Mouse (Mus musculus): ENCODE measurements around the gene Megf6. TPM values are rescaled to one million over a fixed set of nuclear protein-coding genes. Genes with fewer than 3 reads are reported as not detected.

Gene Megf6
- total RNA-seq, 2 experiments from 2014 or later: not detected

GRCm38 (mm10) chr4:154157970-154158662, 12.4 kb upstream of the Megf6 start:
- ATAC-seq (replicated peaks; ENCODE audit: low FRiP score, poor library complexity, severe bottlenecking): no peak

- ATAC-seq (replicated peaks; ENCODE audit: low FRiP score, poor library complexity, severe bottlenecking): peak; percentile 48
Observed at GRCm38 (mm10) chr4:154159002-154159401, 11.5 kb upstream of the Megf6 start.

DNA sequence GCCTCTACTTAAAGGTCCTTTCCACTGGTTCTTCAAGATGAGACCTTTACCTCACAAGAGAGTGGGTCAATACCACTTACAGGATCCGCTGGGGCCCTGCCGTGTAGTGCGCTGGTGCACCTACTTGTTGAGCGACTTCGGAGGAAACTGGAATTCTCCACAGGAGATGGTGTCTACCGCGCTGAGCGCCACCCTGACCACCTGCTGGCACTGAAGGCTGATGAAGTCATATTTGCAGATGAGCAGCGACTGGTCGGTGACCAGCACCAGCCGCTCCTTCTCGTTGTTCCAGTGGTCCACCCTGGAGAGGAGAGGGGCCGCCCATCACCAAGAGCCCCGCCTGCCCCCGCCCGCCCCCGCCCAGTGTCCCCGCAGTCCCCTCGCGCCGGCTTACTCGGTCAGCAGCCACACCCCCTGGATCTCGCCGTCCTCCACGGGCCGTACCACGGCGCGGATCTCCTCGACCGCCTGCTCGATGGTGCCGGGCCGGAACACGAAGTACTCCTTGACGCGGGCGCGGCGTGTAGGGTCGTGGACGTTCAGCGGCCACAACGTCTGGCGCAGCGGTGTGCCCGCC, 10.5 kb upstream of the Megf6 start:
- peak; percentile 5; the same call in 1 of the 2 replicates for ATAC-seq (replicated peaks; ENCODE audit: low FRiP score, poor library complexity, severe bottlenecking)

DNA sequence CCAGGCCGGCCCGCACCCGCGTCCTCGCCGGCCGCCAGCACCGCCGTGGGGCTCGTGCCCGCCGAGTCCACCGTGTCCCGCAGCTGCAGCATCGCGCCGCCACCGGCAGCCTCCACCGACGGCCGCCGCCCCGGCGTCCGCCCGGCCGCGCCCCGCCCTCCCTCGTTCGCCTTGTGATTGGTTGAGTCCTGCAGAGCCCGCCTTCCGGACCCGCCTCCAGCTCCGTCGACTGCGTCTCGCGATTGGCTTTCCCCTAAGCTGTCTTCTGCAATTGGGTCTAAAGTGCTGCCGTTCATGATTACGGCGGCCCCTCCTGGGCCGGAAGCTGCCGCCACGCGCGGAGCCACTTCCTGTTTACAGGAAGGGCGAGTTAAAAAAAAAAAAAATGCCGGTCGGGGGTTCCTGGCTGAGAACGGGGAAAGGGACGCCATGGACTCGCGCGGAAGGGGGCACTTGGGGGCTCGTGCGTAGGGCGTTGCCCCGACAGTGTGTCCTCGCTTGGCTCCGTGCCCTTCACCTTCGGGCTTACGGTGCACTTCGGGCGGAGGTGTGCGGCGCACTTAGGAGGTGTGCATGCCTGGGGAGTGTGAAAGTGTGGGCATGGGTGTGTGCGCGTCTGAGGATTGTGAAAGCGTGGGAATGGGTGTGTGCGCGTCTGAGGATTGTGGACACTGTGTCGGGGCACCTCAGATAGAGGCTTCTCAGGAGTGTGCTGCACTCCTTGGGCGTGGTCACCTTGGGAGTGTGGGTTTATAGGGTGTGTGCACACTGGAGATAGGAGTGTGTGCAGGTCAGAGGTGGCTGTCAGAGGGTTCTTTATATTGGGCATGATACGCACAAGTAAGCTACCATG, 9.8 kb upstream of the Megf6 start, which contains the start of gene Tprgl:
Tprgl (minus strand) TSS at position 129 of the 853 bp plus-strand sequence.
- peak; percentile 76 for ATAC-seq (replicated peaks; ENCODE audit: low FRiP score, poor library complexity, severe bottlenecking)

DNA sequence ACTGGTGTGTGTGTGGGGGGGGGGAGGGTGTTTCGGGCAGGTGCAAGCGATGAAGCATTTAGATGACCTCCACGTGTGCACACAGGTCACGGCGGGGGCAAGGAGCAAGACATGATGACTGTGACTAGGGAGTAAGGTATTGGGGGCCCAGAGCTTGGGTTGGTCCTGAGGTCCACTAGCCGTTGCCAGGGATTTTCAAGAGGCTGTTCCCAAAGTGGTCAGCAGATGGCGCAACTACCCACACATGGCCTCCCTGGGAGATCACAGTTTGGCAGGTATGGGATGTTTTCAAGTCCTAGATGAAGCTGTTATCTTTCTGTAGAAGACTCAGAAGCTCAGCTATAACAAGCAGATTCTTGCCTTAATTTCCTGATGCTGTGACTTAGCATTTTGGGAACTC, 7.2 kb upstream of the Megf6 start:
- no peak for ATAC-seq (replicated peaks; ENCODE audit: low FRiP score, poor library complexity, severe bottlenecking)

DNA sequence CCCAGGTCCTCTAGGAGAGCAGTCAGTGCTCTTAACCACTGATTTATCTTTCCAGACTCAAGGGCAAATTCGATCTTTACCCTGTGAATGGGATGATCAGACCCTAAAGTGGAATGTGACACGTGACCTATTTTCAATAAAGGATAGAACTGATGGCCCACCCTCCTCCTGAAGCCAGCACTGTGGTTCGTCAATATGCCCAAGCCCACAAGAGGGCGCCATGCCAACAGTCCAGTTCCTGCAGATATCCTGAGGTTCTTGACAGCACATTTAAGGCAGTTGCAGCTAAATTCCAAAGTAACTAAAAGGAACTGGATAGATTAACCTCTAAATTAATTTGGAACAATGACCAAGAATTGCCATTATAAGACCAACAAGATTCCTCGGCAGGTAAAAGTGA, 3.5 kb upstream of the Megf6 start:
- no peak for ATAC-seq (replicated peaks; ENCODE audit: low FRiP score, poor library complexity, severe bottlenecking)

DNA sequence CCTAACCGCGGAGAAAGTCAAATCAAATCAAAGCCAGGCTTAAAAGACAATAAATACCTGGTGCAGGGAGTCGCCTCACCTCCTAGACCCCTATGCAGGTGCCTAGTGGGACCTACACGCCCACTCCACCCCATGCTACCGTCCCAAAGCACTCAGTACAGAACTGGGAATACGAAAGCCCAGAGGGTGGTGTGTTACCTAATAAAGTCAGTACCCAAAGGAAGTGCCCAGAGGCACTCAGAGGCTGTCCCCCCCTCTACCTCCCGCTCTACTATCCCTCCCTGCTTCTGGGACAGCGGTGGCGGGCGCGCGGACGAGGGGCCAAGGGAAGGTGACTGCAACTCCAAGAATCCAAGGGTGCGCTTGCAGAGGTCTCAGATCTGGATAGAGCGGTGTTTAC, 509 bp upstream of the Megf6 start:
- ATAC-seq (replicated peaks; ENCODE audit: low FRiP score, poor library complexity, severe bottlenecking): no peak

DNA sequence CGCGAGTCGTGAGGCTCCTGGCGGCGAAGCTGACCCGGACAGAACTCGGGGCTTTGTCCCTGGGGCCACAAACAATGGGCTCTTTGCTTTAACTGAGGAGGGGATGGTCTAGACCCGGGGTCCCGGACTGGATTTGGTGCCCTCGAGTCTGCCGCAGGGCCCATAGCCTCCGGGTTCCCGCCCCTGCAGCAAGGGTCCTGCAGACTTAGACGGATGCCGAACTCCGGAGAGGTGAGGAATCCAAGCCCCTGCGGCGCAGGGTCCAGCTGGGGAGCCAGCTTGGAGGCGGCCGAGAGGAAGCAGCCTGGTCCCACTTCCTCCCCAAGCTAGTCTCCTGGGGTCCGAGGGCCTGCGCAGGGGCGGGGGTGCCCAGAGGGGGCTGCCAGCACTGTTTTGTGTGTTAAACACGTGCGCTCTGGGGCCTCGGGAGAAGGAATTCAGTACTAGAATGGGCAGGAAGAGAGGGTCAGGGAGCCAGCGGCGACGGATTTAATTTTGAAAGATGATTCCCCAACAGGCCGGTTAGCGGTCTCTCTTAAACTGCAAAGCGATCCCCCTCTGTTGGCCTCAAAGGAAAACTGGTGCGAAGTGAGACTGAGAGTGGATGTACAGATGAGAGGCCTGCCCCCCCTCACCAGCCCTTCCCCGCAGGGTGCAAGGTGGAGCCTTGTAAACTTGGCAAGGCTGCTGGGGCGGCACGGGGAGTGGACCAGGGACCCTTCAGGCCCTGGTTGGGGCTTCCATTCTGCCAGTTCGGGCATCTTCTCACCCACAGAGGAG, 811 bp downstream of the Megf6 start:
- no peak for ATAC-seq (replicated peaks; ENCODE audit: low FRiP score, poor library complexity, severe bottlenecking)

- no peak for ATAC-seq (replicated peaks; ENCODE audit: low FRiP score, poor library complexity, severe bottlenecking)
Observed at GRCm38 (mm10) chr4:154171931-154172604, 1.5 kb downstream of the Megf6 start.

GRCm38 (mm10) chr4:154177257-154177656, 6.7 kb downstream of the Megf6 start:
- no peak for ATAC-seq (replicated peaks; ENCODE audit: low FRiP score, poor library complexity, severe bottlenecking)

- ATAC-seq (replicated peaks; ENCODE audit: low FRiP score, poor library complexity, severe bottlenecking): no peak
Observed at GRCm38 (mm10) chr4:154181001-154181400, 10.5 kb downstream of the Megf6 start.

DNA sequence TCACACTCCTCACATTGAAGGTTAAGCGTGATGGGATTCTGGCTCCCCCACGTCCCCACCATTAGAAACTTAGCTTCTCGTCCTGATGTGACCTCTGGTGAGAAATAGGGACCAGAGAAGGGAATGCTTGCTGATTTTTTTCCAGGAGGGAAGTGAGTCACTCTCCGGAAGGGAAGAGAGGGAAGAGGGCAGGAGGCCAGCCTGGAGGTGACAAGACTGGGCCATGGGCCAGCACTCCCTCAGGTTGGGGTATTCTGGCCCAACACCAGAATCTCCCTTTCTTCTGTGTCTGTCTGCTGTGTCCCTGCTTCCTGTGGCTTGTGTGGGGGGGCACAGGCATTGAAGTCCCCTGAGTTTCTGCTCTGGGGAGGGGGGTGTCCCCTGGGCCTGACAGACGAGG, 13.0 kb downstream of the Megf6 start:
- no peak for ATAC-seq (replicated peaks; ENCODE audit: low FRiP score, poor library complexity, severe bottlenecking)

- ATAC-seq (replicated peaks; ENCODE audit: low FRiP score, poor library complexity, severe bottlenecking): no peak
Observed at GRCm38 (mm10) chr4:154185001-154185400, 14.5 kb downstream of the Megf6 start.

DNA sequence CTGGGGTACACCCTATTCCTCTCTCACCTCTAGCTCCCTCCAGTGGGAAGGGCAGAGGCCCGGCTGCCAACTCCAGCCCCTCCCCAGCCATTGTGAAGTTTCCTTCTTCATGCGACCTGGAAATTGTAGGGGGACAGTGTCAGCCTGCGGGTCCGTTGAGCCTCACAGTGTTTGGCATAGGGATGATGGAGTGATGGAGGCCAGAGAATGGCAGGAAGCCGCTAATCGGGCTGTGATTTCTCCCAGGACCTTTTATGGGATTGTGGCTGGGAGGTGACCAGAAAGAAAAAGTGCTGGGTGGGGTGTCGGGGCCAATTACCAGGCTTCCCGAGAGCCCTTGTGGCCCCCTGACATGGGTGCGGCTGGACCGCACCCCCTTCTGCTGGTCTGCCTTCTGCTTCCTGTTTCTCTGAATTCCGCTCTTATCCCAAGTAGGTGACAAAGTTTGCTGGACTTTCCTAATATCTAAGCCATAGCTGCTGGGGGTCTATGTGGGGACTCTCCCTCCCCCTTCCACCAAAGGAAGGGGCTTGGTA, 15.5 kb downstream of the Megf6 start:
- no peak for ATAC-seq (replicated peaks; ENCODE audit: low FRiP score, poor library complexity, severe bottlenecking)

GRCm38 (mm10) chr4:154188948-154189347, 18.4 kb downstream of the Megf6 start:
- ATAC-seq (replicated peaks; ENCODE audit: low FRiP score, poor library complexity, severe bottlenecking): no peak

GRCm38 (mm10) chr4:154197961-154198360, 27.4 kb downstream of the Megf6 start:
- ATAC-seq (replicated peaks; ENCODE audit: low FRiP score, poor library complexity, severe bottlenecking): no peak

- no peak for ATAC-seq (replicated peaks; ENCODE audit: low FRiP score, poor library complexity, severe bottlenecking)
Observed at GRCm38 (mm10) chr4:154198377-154198961, 27.9 kb downstream of the Megf6 start.

- ATAC-seq (replicated peaks; ENCODE audit: low FRiP score, poor library complexity, severe bottlenecking): no peak
Observed at GRCm38 (mm10) chr4:154201511-154201910, 31.0 kb downstream of the Megf6 start.

DNA sequence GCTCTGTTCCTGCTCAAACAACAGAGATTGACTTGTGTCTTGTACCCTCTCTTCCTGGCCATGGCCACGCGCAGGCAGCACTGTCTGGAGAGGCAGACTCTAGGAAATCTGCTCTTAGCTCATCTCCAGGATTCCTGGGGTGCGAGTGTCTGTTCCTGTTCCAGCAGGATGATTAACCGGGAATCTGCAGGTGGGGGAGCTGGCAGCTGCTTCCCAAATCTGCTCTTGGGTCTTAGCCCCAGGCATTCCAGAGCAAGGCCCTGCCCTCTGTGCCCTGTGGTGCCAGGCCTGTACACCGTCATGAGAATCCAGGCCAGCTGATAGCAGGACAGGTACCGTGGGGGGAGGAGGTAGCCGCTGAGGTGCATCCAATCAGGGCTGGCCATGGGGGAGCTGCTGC, 34.0 kb downstream of the Megf6 start:
- no peak for ATAC-seq (replicated peaks; ENCODE audit: low FRiP score, poor library complexity, severe bottlenecking)
